Mouse (Mus musculus) adrenal gland, adult 18-20 months (tissue): ENCODE measurements at regions not wholly inside any gene's neighbourhood (a gene's known extent, or its start where the extent isn't known, plus 50 kb on each side); places are given as distances from the start of the nearest gene placed in this dataset.

Experiments
- DNase-seq, 2 experiments: peaks; one replicate each; pipeline ENCODE4 v3.0.0; 2021 to 2022; ENCODE audit warnings: low spot score in 2 of 2

- no peak for DNase-seq
These were observed 197.9 kb upstream of the Cep162 start for GRCm38 (mm10) chr9:87453261-87453660.

- DNase-seq = no peak
These were observed 197.2 kb upstream of the Cep162 start for GRCm38 (mm10) chr9:87452571-87452970.

GRCm38 (mm10) chr9:87443467-87444235 lies 188.3 kb upstream of the Cep162 start:
- DNase-seq = no peak

- no peak for DNase-seq
These were observed 176.7 kb upstream of the Cep162 start for GRCm38 (mm10) chr9:87432072-87432471.

- DNase-seq = no peak
These were observed 176.2 kb upstream of the Cep162 start for GRCm38 (mm10) chr9:87431523-87431922.

- DNase-seq = peak in 1 of 2 experiments; percentile 4
These were observed 169.9 kb upstream of the Cep162 start for GRCm38 (mm10) chr9:87425201-87425600.

- no peak for DNase-seq
These were observed 165.8 kb upstream of the Cep162 start for GRCm38 (mm10) chr9:87421175-87421574.

GRCm38 (mm10) chr9:87419376-87419775 lies 164.0 kb upstream of the Cep162 start:
- DNase-seq = no peak

- no peak for DNase-seq
These were observed 157.6 kb upstream of the Cep162 start for GRCm38 (mm10) chr9:87412894-87413293.

GRCm38 (mm10) chr9:87411044-87411443 lies 155.7 kb upstream of the Cep162 start:
- no peak for DNase-seq

- no peak for DNase-seq
These were observed 154.4 kb upstream of the Cep162 start for GRCm38 (mm10) chr9:87409736-87410135.

GRCm38 (mm10) chr9:87408805-87409204 lies 153.5 kb upstream of the Cep162 start:
- DNase-seq = no peak

GRCm38 (mm10) chr9:87406476-87406875 lies 151.1 kb upstream of the Cep162 start:
- DNase-seq = no peak

- DNase-seq = no peak
These were observed 149.9 kb upstream of the Cep162 start for GRCm38 (mm10) chr9:87405115-87405720.

GRCm38 (mm10) chr9:87402010-87402409 lies 146.7 kb upstream of the Cep162 start:
- DNase-seq = no peak

GRCm38 (mm10) chr9:87387516-87387915 lies 132.2 kb upstream of the Cep162 start:
- no peak for DNase-seq

GRCm38 (mm10) chr9:87383513-87383912 lies 128.2 kb upstream of the Cep162 start:
- DNase-seq = no peak

- DNase-seq = no peak
These were observed 122.6 kb upstream of the Cep162 start for GRCm38 (mm10) chr9:87377921-87378320.

- no peak for DNase-seq
These were observed 121.5 kb upstream of the Cep162 start for GRCm38 (mm10) chr9:87376731-87377310.

GRCm38 (mm10) chr9:87372251-87372905 lies 117.0 kb upstream of the Cep162 start:
- DNase-seq = no peak

- DNase-seq = no peak
These were observed 113.7 kb upstream of the Cep162 start for GRCm38 (mm10) chr9:87369059-87369458.

GRCm38 (mm10) chr9:87347008-87347407 lies 91.7 kb upstream of the Cep162 start:
- no peak for DNase-seq
